Mouse (Mus musculus) spleen, adult 12 weeks (tissue): Measurements from ENCODE around the gene Kif17.

Experiments used
- DNase-seq: peaks from one replicate; pipeline ENCODE4 v3.0.0; 2022; ENCODE audit warnings: low spot score

Gene Kif17

DNA sequence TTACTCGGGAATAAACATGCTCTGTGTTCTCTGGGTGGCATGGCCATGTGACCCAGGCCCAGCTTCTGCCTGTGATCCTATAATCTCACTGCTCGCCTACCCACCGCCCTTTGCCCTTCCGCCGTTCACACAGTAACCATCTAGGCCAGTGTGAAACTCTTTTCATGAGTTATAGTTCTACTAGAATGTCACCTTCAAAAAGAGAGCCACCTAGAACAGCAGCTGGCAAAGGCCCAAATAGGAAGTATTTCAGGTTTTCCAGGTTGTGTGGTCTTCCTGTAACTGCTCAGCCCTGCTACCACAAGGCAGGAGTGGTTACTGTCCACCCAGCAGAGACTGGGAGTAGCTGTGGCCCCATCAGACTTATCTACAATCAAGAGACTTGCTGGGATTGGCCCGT is 92.5 kb downstream of the Kif17 start:
- DNase-seq, result no peak

DNA sequence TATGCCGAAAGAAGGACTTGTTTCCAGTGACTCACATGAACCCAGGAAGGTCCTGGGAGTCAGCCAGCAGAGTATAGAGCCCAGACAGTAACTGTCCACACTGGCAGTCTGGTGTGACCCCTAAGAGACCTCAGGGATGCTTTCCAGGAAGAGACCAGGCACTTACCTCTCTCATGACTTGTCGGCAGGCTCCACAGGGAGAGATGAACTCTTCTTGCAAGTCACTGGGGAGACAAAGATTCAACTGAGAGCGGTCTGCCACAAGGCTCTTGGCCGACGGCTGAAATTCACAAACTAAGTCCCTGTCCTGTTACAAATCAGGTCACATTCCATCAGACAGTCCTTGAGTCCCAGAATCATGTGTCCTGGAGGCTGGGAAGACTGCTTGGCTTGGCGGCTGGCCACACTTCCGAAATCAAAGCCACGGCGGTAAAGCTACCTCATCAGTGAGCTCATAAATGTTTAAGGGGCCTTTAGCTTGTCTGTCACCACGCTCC is 93.2 kb downstream of the Kif17 start:
- no peak for DNase-seq

DNA sequence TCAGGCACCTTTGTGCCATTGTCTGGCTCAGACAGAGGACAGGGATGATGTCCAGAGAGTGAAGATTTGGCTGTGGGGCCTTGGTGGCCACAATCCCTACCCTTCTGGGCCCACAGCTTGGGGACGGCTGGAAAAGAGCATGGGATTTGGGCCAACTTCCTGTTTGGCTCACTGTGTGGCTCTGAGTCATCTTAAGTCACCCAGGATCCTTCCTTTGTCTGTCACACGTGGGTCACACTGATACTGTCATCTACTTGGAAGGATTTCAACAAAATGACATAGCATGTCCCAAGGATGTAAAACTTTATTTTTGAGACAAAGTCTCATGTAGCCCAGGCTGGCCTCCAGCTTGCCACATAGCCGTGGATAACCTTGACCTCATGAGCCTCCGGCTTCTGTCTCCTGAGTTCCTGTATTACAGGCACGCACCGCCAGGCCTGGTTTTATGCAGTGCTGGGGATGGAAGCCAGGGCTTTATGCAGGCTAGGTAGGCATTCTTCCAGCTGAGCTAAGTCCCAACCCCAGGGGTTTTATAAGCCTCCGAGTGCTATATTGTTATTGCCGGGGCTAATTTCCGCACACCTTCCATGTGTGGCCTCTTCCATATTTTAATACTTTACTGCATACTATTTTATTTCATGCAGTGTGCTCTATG is 94.8 kb downstream of the Kif17 start:
- DNase-seq, result no peak

DNA sequence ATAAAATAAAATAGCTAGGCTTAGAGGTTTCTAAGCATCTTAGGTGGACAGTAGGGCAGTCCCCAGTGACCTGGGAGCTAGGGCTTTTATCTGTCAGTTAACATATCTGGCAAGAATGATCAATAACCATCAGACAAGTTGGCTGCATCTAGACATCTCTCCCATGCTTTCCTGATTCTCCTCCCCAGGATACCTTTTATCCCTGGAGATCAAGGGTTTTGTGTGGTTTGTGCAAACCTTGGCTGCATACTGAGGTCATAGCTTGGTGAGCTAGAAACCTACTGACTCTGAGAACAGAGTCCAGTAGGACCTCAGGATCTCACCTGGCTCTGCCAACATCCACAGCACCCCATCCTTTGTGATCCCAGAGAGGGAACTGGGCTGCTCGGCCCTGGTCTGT is 97.0 kb downstream of the Kif17 start:
- no peak for DNase-seq

DNA sequence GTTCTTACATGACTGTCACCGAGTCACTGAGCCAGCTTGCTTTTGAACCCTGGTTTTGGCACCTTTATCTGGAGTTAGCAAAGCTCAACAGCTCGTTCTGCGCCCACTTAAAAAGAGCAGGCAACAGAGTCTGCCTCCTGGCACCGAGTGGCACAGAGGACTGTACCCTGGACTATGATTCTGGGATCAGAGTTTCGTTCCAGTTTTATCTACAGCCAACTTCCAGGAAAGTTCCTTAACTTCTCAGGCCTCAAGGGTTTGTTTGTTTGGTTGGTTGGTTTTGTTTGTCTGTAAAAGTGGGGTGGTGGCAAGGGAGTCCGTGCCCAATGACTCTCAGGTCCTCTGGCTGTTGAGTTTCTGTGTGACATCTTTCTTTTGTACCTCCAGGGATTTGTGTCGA is 98.5 kb downstream of the Kif17 start:
- no peak for DNase-seq
